Mouse (Mus musculus) forebrain, embryonic 13.5 days (tissue): Measurements from ENCODE around the gene Nelfb. TPM values are rescaled to one million over a fixed set of nuclear protein-coding genes. Genes with fewer than 3 reads are reported as not detected.

Experiments used
- ATAC-seq: fragments of 200-750 bp; cut with Nextera tagmentation; 2 replicates; pipeline ENCODE4 v1.8.0; 2017
- H3K27ac ChIP-seq: fragments of 300-500 bp; sonication (generic); 2 replicates; pipeline ENCODE4 v1.5.1; 2015; ENCODE audit warnings: inconsistent platforms, mild to moderate bottlenecking, moderate library complexity
- H3K27me3 ChIP-seq: fragments of 300-500 bp; sonication (generic); 2 replicates; pipeline ENCODE4 v1.6.1; 2015; ENCODE audit warnings: mild to moderate bottlenecking, inconsistent platforms
- H3K36me3 ChIP-seq: fragments of 300-500 bp; sonication (generic); 2 replicates; pipeline ENCODE4 v1.6.1; 2015; ENCODE audit warnings: mild to moderate bottlenecking, inconsistent platforms; ENCODE audit not compliant: poor library complexity, severe bottlenecking
- H3K4me1 ChIP-seq: fragments of 300-500 bp; sonication (generic); 2 replicates; pipeline ENCODE4 v1.6.1; 2015; ENCODE audit warnings: inconsistent platforms
- H3K4me2 ChIP-seq: fragments of 300-500 bp; sonication (generic); 2 replicates; pipeline ENCODE4 v1.6.1; 2015; ENCODE audit warnings: inconsistent platforms, mild to moderate bottlenecking, moderate library complexity
- H3K4me3 ChIP-seq: fragments of 300-500 bp; sonication (generic); 2 replicates; pipeline ENCODE4 v1.5.1; 2015; ENCODE audit warnings: mild to moderate bottlenecking, inconsistent platforms
- H3K9ac ChIP-seq: fragments of 300-500 bp; sonication (generic); 2 replicates; pipeline ENCODE4 v1.6.1; 2015; ENCODE audit warnings: mild to moderate bottlenecking, inconsistent platforms
- H3K9me3 ChIP-seq: fragments of 300-500 bp; sonication (generic); replicated peaks from 2 replicates; pipeline ENCODE4 v1.6.1; 2016; ENCODE audit warnings: inconsistent platforms
- WGBS: fragments of 180-500 bp; shearing (Covaris S2); methylation state at CpG from one replicate; pipeline ENCODE4 v1.1.7; 2015; 5-methylcytosine and 5-hydroxymethylcytosine counted together
- polyA plus RNA-seq: library from polyadenylated mRNA; unstranded; fragments of >200 nt; fragmentation: Nextera tagmentation; extraction: Ambion mirVana; gene quantifications from 2 replicates; pipeline ENCODE4 v1.2.1, GENCODE M21; 2015

The Nelfb gene
- polyA plus RNA-seq, 1 experiment from 2014 or later, result 95.4 TPM

DNA sequence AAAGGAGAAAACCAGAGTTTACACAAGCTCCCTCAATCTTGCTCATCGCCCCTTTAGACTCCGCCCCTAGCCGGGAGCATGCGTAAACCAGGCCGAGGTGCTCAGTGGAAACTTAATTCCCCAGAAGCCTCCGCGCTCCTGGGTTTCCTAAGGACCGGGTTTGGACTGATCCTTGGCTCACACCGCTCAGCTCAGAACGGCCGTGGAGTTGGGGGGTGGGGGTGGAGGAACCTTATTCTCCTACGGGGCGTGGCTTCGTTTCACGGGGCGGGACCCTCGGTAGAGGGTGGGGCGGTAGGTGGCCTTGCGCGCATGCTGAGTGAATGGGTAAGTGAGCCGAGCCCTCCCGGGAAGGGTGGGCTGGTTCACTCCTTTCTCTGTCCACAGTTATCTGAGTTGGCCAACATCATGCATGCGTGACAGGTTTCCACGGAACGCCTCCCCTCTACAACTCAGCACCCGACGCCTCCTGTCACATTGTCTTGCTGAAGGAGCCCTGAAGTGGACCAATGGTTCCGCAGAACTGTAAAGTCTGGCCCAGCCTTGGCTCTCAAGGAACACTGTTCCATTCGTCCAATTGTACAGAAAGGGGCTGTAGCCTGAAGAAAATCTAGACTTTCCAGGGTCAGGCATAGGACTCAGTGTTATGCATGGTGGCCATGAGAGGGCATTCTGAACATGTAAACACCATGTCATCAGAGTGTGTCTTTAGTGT lies 29.6 kb upstream of the Nelfb start:
- whole genome bisulfite sequencing, result 1% methylated on average over 29 of the region's 29 CpGs
- peak overlapping the region; percentile 92 for H3K4me2 ChIP-seq
- H3K9me3 ChIP-seq, result no peaks in the 10 kb centered on the region
- ATAC-seq, result peak; percentile 84
- peak overlapping the region; percentile 45 for H3K9ac ChIP-seq
- peaks cover 20% of the 10 kb centered on the region; the same call in 1 of the 2 replicates for H3K27me3 ChIP-seq
- peak overlapping the region; percentile 66 for H3K4me3 ChIP-seq
- peaks cover 26% of the 10 kb centered on the region for H3K4me1 ChIP-seq
- peaks cover 11% of the 10 kb centered on the region for H3K36me3 ChIP-seq
- peak overlapping the region; percentile 27; the same call in 1 of the 2 replicates for H3K27ac ChIP-seq

DNA sequence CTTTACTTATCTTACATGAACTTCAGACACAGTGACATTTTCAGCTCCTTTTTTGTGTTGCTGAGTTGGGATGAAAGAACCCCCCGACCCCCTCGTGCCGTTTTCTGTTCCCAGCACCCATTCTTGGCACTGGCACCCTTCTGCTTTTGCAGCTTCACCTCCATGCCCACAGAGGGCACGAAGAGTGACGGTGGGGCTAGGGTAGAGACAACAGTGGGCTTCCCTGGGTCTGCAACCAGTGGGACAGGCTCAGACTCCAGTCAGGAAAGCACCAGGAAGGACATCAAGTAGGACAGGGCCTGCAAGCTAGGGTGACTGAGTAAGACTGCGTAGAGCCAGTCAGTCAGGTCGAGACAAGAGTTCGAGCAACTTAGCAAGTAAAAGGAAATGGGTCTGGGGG lies 29.0 kb upstream of the Nelfb start:
- Histone ChIP-seq H3K27ac (no peak overlapping the region), H3K9me3 (no peaks in the 10 kb centered on the region), H3K4me1 (peaks cover 26% of the 10 kb centered on the region), H3K4me2 (peak overlapping the region; percentile 92), H3K4me3 (peak overlapping the region; percentile 66; the same call in 1 of the 2 replicates), H3K36me3 (peaks cover 5% of the 10 kb centered on the region; the same call in 1 of the 2 replicates), H3K27me3 (peaks cover 20% of the 10 kb centered on the region; the same call in 1 of the 2 replicates), H3K9ac (peak overlapping the region; percentile 45; the same call in 1 of the 2 replicates)
- 47% methylated on average over 8 of the region's 8 CpGs for WGBS
- ATAC-seq, result no peak; the same call in 1 of the 2 replicates

DNA sequence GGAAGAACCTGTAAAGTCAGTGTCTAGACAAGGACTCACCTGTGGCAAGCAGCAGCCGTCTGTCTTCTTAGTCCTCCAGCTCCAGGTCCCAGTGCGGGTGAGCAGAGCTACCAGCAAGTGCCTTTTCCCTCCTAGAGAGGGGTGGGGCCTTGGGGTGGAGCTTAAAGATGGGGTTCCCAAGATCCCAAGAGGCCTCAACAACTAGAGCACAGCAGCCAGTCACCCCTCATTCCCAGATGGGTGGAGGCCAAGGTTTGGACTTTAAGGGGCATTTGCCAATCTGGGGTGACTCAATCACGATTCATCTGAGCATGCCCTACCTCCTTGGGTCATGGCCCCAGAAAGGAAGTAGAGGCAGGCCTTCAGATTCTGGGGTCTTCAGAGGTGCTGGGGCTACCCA lies 28.5 kb upstream of the Nelfb start:
- H3K4me2 ChIP-seq, result no peak overlapping the region
- H3K4me1 ChIP-seq, result peaks cover 26% of the 10 kb centered on the region
- H3K36me3 ChIP-seq, result no peaks in the 10 kb centered on the region
- no peak overlapping the region for H3K9ac ChIP-seq
- 90% methylated on average over 3 of the region's 3 CpGs for WGBS
- peaks cover 20% of the 10 kb centered on the region; the same call in 1 of the 2 replicates for H3K27me3 ChIP-seq
- no peak overlapping the region for H3K4me3 ChIP-seq
- no peaks in the 10 kb centered on the region for H3K9me3 ChIP-seq
- H3K27ac ChIP-seq, result no peak overlapping the region
- ATAC-seq, result no peak

DNA sequence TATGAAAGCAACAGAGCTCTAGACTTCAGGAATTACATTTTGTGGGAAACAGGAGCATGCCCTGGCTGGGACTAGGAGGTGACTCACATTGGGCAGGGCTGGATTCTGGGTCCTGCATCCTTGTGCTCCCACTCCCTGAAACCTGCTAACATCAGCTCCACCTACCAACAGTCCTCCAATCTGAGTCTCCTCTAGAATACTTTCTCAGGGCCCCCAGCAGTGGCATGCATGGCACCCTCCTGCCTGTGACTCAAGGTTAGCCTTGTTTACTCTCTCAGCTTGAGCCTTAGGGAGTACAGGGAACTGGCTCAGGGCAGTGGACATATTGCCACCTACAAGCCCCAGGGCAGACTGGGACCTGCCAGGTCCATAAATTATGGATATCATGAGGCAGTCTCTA lies 26.8 kb upstream of the Nelfb start:
- no peaks in the 10 kb centered on the region for H3K9me3 ChIP-seq
- H3K36me3 ChIP-seq, result no peaks in the 10 kb centered on the region
- H3K4me1 ChIP-seq, result peaks cover 26% of the 10 kb centered on the region
- no peak for ATAC-seq
- peaks cover 24% of the 10 kb centered on the region for H3K27me3 ChIP-seq
- no peak overlapping the region for H3K9ac ChIP-seq
- H3K27ac ChIP-seq, result no peak overlapping the region
- H3K4me2 ChIP-seq, result no peak overlapping the region
- no peak overlapping the region for H3K4me3 ChIP-seq

GRCm38 (mm10) chr2:25237522-25237921 lies 26.2 kb upstream of the Nelfb start:
- ATAC-seq, result no peak
- H3K9ac ChIP-seq, result no peak overlapping the region
- peaks cover 24% of the 10 kb centered on the region for H3K27me3 ChIP-seq
- H3K27ac ChIP-seq, result no peak overlapping the region
- no peaks in the 10 kb centered on the region for H3K9me3 ChIP-seq
- H3K4me1 ChIP-seq, result peaks cover 20% of the 10 kb centered on the region
- H3K36me3 ChIP-seq, result no peaks in the 10 kb centered on the region
- H3K4me3 ChIP-seq, result no peak overlapping the region
- no peak overlapping the region for H3K4me2 ChIP-seq
- 63% methylated on average over 4 of the region's 4 CpGs for WGBS

- peaks cover 14% of the 10 kb centered on the region for H3K4me1 ChIP-seq
- 37% methylated on average over 8 of the region's 8 CpGs for WGBS
- no peaks in the 10 kb centered on the region for H3K9me3 ChIP-seq
- no peaks in the 10 kb centered on the region for H3K36me3 ChIP-seq
- H3K27me3 ChIP-seq, result peaks cover 24% of the 10 kb centered on the region
- H3K27ac ChIP-seq, result no peak within 1 kb of the TSS
- H3K9ac ChIP-seq, result no peak within 1 kb of the TSS
- no peak within 1 kb of the TSS for H3K4me3 ChIP-seq
- ATAC-seq, result no peak
- no peak within 1 kb of the TSS for H3K4me2 ChIP-seq
Observed at GRCm38 (mm10) chr2:25236614-25237013, 25.3 kb upstream of the Nelfb start, which contains the start of gene Rnf224. Gene Rnf224 (minus strand): TSS chr2:25236787.

DNA sequence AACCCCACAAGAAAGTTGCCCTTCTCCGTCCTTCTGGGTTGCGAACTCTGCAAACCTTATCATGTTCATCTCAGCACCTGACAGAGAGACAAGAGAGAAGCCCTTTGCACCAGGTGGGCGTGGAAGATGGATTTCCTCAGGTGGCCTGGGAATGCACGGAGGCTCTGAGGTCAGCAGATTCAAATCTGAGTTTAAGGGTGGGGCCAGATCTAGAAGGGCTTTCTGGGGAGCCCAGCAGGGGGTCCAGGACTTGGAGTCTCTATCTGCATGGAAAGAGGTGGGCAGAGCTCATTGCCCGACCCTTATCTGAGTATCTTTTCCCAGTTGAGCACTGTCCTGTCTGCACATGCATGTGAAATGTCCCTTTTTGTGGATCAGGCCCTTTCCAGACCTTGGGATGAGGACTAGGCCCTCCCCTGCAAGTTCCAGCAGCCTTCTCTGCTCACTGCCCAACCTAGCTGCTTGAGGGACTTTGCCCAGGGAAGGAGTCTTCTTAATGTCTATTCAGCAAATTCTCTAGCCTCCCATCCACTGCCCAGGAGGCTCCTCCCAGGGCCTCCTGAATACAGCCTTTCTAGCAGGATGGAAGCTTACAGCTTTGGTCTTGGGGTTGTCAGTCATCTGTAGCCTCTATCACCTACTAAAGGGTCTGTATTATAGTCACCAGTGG lies 23.4 kb upstream of the Nelfb start:
- H3K27me3 ChIP-seq, result peaks cover 33% of the 10 kb centered on the region
- no peaks in the 10 kb centered on the region for H3K36me3 ChIP-seq
- no peak for ATAC-seq
- no peaks in the 10 kb centered on the region for H3K9me3 ChIP-seq
- H3K4me2 ChIP-seq, result no peak overlapping the region
- no peak overlapping the region for H3K27ac ChIP-seq
- H3K4me3 ChIP-seq, result no peak overlapping the region
- WGBS, result 78% methylated on average over 5 of the region's 5 CpGs
- H3K9ac ChIP-seq, result no peak overlapping the region
- H3K4me1 ChIP-seq, result no peaks in the 10 kb centered on the region

DNA sequence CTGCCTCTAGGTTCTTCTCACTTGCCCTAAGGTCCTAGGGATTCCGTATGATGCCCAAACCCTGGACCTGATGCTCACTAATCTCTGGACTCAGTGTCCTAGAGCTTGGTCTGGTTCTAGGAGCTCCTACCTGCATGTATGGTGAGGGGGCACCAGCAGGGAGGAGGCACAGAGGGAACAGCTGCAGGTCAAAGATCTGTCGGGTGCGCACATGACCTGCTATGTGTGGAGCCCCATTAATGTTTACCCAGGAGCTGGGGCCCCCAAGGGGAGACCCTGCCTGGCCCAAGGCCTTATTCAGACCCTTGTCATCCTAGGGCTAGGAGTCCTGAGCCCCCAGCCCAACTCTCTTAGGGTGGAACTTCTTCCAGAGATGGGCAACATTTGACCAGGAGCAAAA lies 22.8 kb upstream of the Nelfb start, which contains the start of gene Slc34a3:
Slc34a3 (minus strand) TSS at position 315 of the 400 bp plus-strand sequence.
- 88% methylated on average over 3 of the region's 3 CpGs for WGBS
- no peak for ATAC-seq
- Histone ChIP-seq H3K4me2 (no peak within 1 kb of the TSS), H3K36me3 (no peaks in the 10 kb centered on the region), H3K4me3 (no peak within 1 kb of the TSS), H3K4me1 (no peaks in the 10 kb centered on the region), H3K9me3 (no peaks in the 10 kb centered on the region), H3K9ac (no peak within 1 kb of the TSS), H3K27me3 (peaks cover 36% of the 10 kb centered on the region), H3K27ac (no peak within 1 kb of the TSS)

DNA sequence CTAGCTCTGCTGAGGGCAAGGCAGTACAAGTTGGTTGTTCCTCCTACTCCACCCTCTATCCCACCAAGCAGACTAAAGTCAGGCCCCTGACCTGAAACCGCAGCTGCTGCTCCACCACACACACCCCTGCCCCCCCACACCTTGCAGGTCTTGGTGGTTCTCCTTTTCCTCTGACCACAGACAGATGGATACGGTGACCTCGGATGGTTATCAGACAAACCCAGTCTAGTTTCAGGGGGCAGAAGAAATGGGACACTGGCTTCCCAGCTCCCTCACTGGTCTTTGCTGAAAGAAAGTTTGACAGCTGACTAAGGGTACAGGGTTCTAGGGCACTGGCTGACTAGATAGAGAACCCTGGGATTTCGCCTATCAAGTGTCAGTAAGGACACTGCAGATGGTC lies 22.1 kb upstream of the Nelfb start:
- ATAC-seq, result no peak
- Histone ChIP-seq H3K36me3 (no peaks in the 10 kb centered on the region), H3K4me3 (no peak overlapping the region), H3K4me2 (no peak overlapping the region), H3K9me3 (no peaks in the 10 kb centered on the region), H3K9ac (no peak overlapping the region), H3K27ac (no peak overlapping the region), H3K27me3 (peaks cover 32% of the 10 kb centered on the region), H3K4me1 (0 out of 2 replicates have a peak, but pooled peaks cover 6% of the 10 kb centered on the region)
- 86% methylated on average over 4 of the region's 4 CpGs for WGBS

- Histone ChIP-seq H3K9ac (no peak overlapping the region), H3K27ac (no peak overlapping the region), H3K27me3 (peaks cover 22% of the 10 kb centered on the region), H3K9me3 (no peaks in the 10 kb centered on the region), H3K4me2 (no peak overlapping the region), H3K4me1 (0 out of 2 replicates have a peak, but pooled peaks cover 9% of the 10 kb centered on the region), H3K36me3 (no peaks in the 10 kb centered on the region), H3K4me3 (no peak overlapping the region)
- WGBS, result 51% methylated on average over 12 of the region's 12 CpGs
- ATAC-seq, result no peak
Observed at GRCm38 (mm10) chr2:25231038-25231437, 19.7 kb upstream of the Nelfb start.

DNA sequence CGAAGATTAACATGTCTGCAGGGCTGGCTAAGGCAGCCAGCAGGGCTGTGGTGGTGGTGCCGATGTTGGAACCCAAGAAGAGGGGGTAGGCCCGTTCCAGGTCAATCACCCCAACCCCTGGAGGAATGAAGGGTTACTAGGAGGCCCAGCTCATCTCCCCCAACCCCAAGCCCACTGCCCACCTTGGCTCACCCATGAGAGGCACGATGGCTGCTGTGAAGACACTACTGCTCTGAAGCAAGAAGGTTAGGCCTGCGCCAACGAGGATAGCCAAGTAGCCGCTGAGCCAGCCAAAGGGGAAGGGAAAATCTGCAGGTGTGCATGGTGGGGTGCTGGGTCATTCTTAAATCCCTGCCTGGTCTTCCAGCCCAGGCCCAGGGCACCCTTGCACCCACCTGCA lies 19.3 kb upstream of the Nelfb start:
- Histone ChIP-seq H3K4me2 (no peak overlapping the region), H3K9me3 (no peaks in the 10 kb centered on the region), H3K27ac (no peak overlapping the region), H3K4me1 (peaks cover 13% of the 10 kb centered on the region), H3K9ac (no peak overlapping the region), H3K27me3 (peaks cover 22% of the 10 kb centered on the region), H3K36me3 (no peaks in the 10 kb centered on the region), H3K4me3 (no peak overlapping the region)
- 93% methylated on average over 7 of the region's 7 CpGs for WGBS
- ATAC-seq, result no peak

- Histone ChIP-seq H3K27ac (no peak overlapping the region), H3K4me2 (no peak overlapping the region), H3K9ac (no peak overlapping the region), H3K27me3 (peaks cover 20% of the 10 kb centered on the region), H3K36me3 (no peaks in the 10 kb centered on the region), H3K4me3 (no peak overlapping the region), H3K9me3 (no peaks in the 10 kb centered on the region), H3K4me1 (peaks cover 17% of the 10 kb centered on the region)
- WGBS, result 81% methylated on average over 5 of the region's 5 CpGs
- ATAC-seq, result no peak
Observed at GRCm38 (mm10) chr2:25229582-25229981, 18.3 kb upstream of the Nelfb start.
